Mouse (Mus musculus) heart, embryonic 10.5 days (tissue): Measurements from ENCODE around the gene Lyrm7. TPM values are rescaled to one million over a fixed set of nuclear protein-coding genes. Genes with fewer than 3 reads are reported as not detected.

Experiments used
- DNase-seq: peaks from one replicate; pipeline ENCODE4 v3.0.0-alpha.2; 2017; ENCODE audit warnings: low spot score
- H3K27ac ChIP-seq: fragments of 300-500 bp; sonication (generic); 2 replicates; pipeline ENCODE4 v1.5.1; 2016; ENCODE audit warnings: mild to moderate bottlenecking
- H3K27me3 ChIP-seq: fragments of 300-500 bp; sonication (generic); 2 replicates; pipeline ENCODE4 v1.6.1; 2016; ENCODE audit warnings: mild to moderate bottlenecking; ENCODE audit not compliant: poor library complexity, insufficient read depth, severe bottlenecking
- H3K36me3 ChIP-seq: fragments of 300-500 bp; sonication (generic); 2 replicates; pipeline ENCODE4 v1.6.1; 2016; ENCODE audit warnings: mild to moderate bottlenecking, moderate library complexity
- H3K4me1 ChIP-seq: fragments of 300-500 bp; sonication (generic); 2 replicates; pipeline ENCODE4 v1.6.1; 2016; ENCODE audit warnings: mild to moderate bottlenecking
- H3K4me3 ChIP-seq: fragments of 300-500 bp; sonication (generic); 2 replicates; pipeline ENCODE4 v1.5.1; 2016; ENCODE audit warnings: mild to moderate bottlenecking, moderate library complexity
- H3K9me3 ChIP-seq: fragments of 300-500 bp; sonication (generic); 2 replicates; pipeline ENCODE4 v1.6.1; 2016; ENCODE audit warnings: mild to moderate bottlenecking, moderate library complexity
- WGBS: fragments of 180-500 bp; shearing (Covaris S2); methylation state at CpG from one replicate; pipeline ENCODE4 v1.1.7; 2016; 5-methylcytosine and 5-hydroxymethylcytosine counted together
- polyA plus RNA-seq: library from polyadenylated mRNA; unstranded; fragments of >200 nt; fragmentation: Nextera tagmentation; extraction: Ambion mirVana; gene quantifications from 2 replicates; pipeline ENCODE4 v1.2.1, GENCODE M21; 2016

Gene Lyrm7
- polyA plus RNA-seq, 1 experiment from 2014 or later, result 11.8 TPM

GRCm38 (mm10) chr11:54779946-54780345 is 80.8 kb downstream of the Lyrm7 start:
- peaks cover 37% of the 10 kb centered on the region for H3K4me1 ChIP-seq
- 86% methylated on average over 1 of the region's 1 CpGs for WGBS
- no peaks in the 10 kb centered on the region for H3K27me3 ChIP-seq

GRCm38 (mm10) chr11:54778131-54778844 is 82.4 kb downstream of the Lyrm7 start:
- Histone ChIP-seq H3K27ac (no peak overlapping the region), H3K9me3 (no peaks in the 10 kb centered on the region), H3K36me3 (no peaks in the 10 kb centered on the region), H3K27me3 (no peaks in the 10 kb centered on the region), H3K4me1 (peaks cover 47% of the 10 kb centered on the region), H3K4me3 (no peak overlapping the region)
- WGBS, result 43% methylated on average over 1 of the region's 1 CpGs
- no peak for DNase-seq

More at GRCm38 (mm10) chr11:54779946-54780345, 80.8 kb downstream of the Lyrm7 start:
- Histone ChIP-seq H3K9me3 (no peaks in the 10 kb centered on the region), H3K4me3 (no peak overlapping the region), H3K27ac (no peak overlapping the region), H3K36me3 (no peaks in the 10 kb centered on the region)
- no peak for DNase-seq

- no peak overlapping the region for H3K27ac ChIP-seq
Observed at GRCm38 (mm10) chr11:54777387-54778130, 83.2 kb downstream of the Lyrm7 start.

More at GRCm38 (mm10) chr11:54777387-54778130, 83.2 kb downstream of the Lyrm7 start:
- Histone ChIP-seq H3K4me3 (no peak overlapping the region), H3K4me1 (peaks cover 53% of the 10 kb centered on the region), H3K9me3 (no peaks in the 10 kb centered on the region), H3K27me3 (no peaks in the 10 kb centered on the region), H3K36me3 (no peaks in the 10 kb centered on the region)
- DNase-seq, result no peak
- 70% methylated on average over 6 of the region's 6 CpGs for WGBS

Other genes with a start within 250 kb of the Lyrm7 start
- gene Cdc42se2, start 73.2 kb downstream of the Lyrm7 start, polyA plus RNA-seq, result 77.6 and 84.8 TPM in 2 replicates
- gene Hint1, start 5.5 kb upstream of the Lyrm7 start, polyA plus RNA-seq, result 602 and 622 TPM in 2 replicates
- gene Gpx3, start 41.5 kb upstream of the Lyrm7 start, polyA plus RNA-seq, result 1,153 and 1,643 TPM in 2 replicates
- gene Tnip1, start 102.0 kb upstream of the Lyrm7 start, polyA plus RNA-seq, result 22.7 and 23.7 TPM in 2 replicates
- 255 and 342 TPM in 2 replicates for gene Anxa6, start 172.5 kb upstream of the Lyrm7 start, polyA plus RNA-seq
- 10.4 and 17.5 TPM in 2 replicates for gene Ccdc69, start 217.2 kb upstream of the Lyrm7 start, polyA plus RNA-seq
- gene Gm2a, start 237.2 kb upstream of the Lyrm7 start, polyA plus RNA-seq, result 33.5 and 52.0 TPM in 2 replicates